Mouse (Mus musculus): ENCODE measurements at regions not wholly inside any gene's neighbourhood (a gene's known extent, or its start where the extent isn't known, plus 50 kb on each side); places are given as distances from the start of the nearest gene placed in this dataset.

- no peak for DNase-seq (ENCODE audit: extremely low spot score in 1 of 2, low spot score in 2 of 2)
- intact Hi-C loops (cut with DNase I) = no loop called here
Observed at GRCm38 (mm10) chr15:34775714-34776113, 418.0 kb upstream of the 9430069I07Rik start.

DNA sequence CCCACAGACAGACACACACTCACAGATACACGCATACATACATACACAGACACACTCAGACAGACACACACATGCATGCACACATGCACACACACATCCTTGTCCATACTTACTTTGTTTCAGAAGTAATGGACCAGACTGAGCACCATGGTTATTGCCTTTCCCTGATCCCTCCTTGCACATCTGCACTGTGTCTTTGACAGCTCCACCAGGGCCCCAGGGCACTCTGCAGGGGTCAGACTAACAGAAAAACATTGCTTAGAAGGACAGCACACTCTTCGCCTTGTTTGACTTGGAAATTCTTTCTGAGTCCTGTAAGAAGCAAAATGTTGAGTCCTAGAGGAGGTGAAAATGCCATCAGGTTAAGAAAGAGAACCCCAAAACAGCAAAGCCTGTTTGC, 394.1 kb upstream of the 9430069I07Rik start:
- no peak for DNase-seq (ENCODE audit: extremely low spot score in 1 of 2, low spot score in 2 of 2)
- intact Hi-C loops (cut with DNase I) = no loop called here

GRCm38 (mm10) chr15:34751021-34751420, 393.3 kb upstream of the 9430069I07Rik start:
- DNase-seq (ENCODE audit: extremely low spot score in 1 of 2, low spot score in 2 of 2) = no peak
- intact Hi-C loops (cut with DNase I) = no loop called here

DNA sequence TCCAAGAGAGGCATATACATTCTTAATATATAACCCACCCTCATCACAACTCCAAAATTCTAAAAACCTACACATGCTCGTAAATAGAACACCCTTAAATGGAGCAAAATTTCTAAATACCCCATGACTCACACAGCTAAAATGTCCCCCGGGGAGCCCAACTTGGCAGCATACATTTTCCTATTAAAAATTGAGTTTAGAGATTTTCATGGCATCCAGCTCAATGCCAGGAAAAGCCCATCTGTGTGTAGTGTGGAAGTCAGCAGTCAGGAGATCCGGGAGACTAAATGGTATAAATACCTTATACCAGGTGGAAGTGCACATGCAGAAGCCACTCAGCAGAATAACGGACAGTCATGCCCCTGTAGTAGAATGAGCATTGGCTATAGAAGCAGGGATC, 389.4 kb upstream of the 9430069I07Rik start:
- intact Hi-C loops (cut with DNase I) = loop anchor here (5.0 kb wide), 1 partner anchor 220 kb away; no protein-coding TSS in a partner anchor
- peak in 1 of 2 experiments; percentile 12 for DNase-seq (ENCODE audit: extremely low spot score in 1 of 2, low spot score in 2 of 2)

- intact Hi-C loops (cut with DNase I) = loop anchor here (2.0 kb wide), 1 partner anchor 148 kb away; no protein-coding TSS in a partner anchor
- peak in 1 of 2 experiments; percentile 30 for DNase-seq (ENCODE audit: extremely low spot score in 1 of 2, low spot score in 2 of 2)
Observed at GRCm38 (mm10) chr15:34743130-34743782, 385.6 kb upstream of the 9430069I07Rik start.

DNA sequence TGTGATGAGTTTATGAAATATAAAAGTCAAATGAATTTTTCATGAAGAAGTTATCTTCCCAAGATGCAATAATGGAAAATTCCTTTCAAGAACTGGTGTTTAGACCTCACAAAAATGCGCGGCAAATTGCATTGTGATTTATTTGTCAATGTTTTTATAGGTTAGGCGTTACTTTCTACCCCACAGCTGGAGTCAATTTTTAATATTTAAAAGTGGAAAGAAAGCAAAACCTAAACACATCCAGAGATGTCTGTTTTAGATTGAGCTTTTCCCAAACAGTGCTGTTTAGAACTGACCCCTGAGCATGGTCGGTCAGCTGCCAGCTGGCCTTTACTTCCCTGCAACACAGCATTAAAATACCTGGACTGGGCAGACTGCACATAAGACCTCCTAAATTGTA, 383.8 kb upstream of the 9430069I07Rik start:
- intact Hi-C loops (cut with DNase I) = no loop called here
- DNase-seq (ENCODE audit: extremely low spot score in 1 of 2, low spot score in 2 of 2) = no peak
